Mouse (Mus musculus) kidney, postnatal 14 days (tissue): ENCODE results near the gene Eda.

Source experiments
- DNase-seq: peaks from one replicate; pipeline ENCODE4 v3.0.0; 2022; ENCODE audit warnings: mixed read lengths

Eda gene

DNA sequence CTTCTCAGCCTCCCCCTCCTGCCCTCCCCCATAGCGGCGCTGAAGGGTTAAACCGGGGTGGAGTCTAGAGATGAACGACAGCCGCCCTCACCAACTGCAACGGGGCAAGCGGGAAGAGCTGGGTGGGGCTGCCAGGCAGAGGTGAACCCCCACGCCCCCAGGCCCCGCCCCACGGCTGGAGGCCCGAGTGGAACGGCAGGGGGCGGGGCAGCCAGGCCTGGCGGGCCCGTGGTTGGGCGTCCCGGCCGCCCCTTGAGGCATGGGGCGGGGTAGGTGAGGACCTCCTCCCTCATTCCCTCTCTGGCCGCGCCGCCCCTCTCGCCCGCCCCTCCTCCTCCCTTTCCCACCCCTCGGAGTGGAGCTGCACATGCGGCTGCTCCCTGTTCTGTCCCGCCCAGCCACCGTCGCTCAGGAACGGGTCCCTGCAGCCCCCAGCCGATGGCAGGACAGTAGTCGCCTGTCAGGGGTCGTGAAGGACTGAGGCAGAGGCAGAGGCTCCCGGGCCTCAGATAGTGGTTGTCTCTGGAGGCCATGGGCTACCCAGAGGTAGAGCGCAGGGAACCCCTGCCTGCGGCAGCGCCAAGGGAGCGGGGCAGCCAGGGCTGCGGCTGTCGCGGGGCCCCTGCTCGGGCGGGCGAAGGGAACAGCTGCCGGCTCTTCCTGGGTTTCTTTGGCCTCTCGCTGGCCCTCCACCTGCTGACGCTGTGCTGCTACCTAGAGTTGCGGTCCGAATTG, at the start of gene Eda:
TSS of gene Eda (plus strand) at position 357 of the 735 bp plus-strand sequence.
- DNase-seq: peak; percentile 93

DNA sequence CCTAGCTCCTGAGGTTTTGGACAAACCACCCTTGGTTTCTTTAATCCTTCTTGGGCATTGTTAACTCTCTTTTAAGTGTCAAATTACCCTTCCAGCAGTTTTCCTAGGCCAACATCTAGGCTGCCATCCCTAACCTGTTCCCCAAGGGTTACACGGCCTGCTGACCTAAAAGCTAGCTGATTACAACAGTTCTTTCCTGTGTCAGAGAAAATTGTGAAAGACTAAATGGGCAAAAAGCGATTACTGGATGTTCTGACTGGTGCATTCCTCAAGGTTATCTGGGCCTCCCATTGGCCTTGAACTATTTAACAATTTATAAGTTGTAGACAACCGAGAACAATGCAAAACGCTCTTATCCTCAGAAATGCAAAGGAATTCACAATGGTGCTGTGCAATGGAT, 14.4 kb upstream of the Eda start:
- DNase-seq: no peak

DNA sequence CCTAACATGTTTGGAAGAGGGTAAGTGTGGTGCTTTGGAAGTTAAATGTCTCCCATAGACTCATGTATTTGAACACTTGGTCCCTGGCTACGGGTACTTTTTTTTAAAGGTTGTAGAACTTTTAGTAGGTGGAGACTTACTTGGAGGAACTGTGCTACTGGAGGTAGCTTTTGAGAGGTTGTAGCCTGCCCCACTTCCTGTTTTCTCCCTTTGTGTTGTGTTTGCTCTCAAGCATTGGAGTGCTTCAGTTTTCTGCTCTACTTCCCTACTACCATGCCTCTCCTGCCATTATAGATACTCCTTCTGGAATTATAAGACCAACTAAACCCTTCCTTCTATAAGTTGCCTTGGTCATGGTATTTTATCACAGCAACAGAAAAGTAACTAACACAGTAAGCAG, 5.3 kb upstream of the Eda start:
- no peak for DNase-seq

DNA sequence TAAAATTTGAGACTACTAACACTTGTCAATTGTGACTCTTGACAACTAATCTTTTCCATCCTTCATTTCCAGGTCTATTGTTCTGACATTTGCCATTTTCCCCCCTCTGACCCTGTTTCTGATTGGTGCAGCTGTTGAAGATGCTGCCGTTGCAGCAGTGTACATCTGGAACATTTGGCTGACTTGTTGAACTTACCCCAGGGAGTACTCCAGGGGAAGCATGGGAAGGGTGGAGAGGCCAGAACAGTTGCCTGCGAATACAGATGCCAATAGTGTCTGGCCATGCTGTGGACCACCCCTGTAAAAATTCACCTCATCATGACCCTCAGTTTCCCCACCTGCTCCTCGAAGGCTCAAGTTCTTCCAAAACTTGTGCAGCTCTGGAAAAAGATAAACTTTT, 1.0 kb upstream of the Eda start:
- DNase-seq: no peak

DNA sequence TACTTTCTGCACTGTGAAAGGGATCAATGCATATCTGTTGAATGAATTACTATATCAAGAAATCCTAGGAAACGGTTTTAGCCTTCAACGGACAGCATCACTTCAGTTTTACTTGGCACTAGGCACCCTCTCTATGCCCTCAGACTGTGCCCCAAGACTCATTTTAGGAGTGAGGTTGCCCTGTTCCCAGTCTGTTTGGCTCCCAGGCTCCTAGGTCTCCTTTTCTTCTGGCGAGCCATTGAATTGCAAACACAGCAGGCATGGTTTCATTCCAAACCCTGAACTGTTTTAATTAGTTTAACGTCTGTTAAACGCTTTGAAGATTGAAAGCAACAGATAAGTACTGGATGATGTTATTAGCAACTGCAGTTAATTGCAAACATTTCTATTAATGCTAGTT, 603 bp upstream of the Eda start:
- DNase-seq: no peak

DNA sequence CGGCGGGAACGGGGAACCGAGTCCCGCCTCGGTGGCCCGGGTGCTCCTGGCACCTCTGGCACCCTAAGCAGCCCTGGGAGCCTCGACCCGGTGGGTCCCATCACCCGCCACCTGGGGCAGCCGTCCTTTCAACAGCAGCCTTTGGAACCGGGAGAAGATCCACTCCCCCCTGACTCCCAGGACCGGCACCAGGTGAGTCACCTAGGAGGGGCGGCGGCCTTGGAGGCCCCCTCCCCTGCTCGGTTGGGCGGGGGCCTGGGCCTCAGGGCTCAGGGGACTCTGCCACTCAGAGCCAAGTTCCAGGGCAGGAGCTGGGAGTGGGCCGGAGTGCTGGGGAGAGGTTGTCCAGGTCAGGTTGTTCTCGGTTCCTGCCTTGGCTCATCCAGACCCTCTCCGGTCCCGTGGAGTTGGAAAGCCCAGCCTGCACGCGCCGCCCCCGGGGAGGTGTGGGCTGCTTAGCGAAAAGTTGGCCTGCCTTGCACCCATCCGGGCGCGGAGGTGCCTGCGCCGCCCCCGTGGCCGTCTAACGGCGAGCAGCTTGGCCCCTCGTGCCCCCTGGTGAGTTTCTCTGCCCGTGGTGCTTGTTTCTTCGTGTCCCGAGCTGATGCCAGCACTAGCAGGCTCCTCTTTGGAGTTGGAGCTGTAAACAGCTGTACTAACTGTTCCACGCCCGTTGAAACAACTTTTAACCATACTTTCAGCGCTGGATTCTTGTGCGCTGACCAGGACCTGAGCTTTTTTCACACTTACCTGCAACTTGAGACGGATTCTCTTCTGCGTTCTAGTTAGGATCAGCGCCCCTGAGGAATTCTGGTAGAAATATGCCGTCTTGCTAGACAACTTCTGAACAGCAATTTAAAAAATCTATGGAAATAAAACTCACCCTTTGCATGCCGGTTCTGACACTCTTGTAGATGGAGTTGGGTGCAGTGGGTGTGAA, 849 bp downstream of the Eda start:
- DNase-seq: peak; percentile 35

DNA sequence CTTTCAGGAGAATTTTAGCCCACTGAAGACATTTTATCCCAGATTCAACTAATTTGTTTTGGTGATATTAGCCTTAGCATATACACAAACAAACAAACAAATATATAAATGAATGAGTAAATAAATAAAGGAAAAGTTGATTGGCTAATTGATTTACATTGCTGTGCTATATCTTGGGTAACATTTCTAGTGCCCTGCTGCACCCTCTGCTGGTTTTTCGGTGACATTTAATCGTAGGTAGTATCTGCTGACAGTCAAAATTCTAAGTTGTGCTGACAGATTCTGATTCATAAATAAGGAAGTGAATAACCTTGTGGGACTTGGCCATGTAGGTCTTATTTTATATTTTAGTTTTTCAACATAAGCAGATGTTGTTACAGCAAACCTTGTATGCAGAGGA, 2.9 kb downstream of the Eda start:
- no peak for DNase-seq

DNA sequence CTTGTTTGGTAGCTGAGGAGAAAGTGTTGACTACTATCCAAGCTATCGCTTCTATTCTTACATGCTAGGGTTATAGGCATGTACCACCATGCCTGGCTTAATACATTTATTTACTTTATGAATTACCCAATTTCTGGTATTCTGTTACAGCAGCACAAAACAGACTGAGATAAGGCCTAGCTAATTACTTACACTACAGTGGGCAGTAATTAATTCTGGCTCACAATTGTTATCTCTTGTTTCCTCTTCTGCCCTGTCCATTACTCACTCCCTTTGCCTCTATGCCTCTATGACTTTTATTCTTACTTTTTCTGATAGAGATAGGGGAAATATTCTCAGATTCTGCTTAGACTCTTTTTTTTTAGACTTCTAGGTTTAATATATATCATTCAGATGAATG, 18.0 kb downstream of the Eda start:
- DNase-seq: no peak

DNA sequence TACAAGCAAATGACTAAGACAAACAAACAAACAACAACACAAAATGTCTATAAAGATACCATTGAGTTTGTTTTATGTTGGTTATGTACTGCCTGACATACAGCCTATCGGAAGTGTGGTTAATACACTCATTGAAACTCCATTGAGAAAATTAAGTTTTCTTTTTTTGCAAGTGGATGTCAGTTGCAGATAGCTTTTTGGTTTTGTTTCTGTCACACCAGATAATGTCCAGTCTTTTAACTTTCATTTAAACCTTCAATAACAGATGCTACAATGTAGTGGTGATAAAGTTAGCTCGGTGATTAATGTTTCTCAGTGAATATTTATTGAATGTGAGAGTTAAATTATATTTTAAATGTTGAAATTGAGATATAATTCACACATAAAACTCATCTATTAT, 23.9 kb downstream of the Eda start:
- DNase-seq: no peak

DNA sequence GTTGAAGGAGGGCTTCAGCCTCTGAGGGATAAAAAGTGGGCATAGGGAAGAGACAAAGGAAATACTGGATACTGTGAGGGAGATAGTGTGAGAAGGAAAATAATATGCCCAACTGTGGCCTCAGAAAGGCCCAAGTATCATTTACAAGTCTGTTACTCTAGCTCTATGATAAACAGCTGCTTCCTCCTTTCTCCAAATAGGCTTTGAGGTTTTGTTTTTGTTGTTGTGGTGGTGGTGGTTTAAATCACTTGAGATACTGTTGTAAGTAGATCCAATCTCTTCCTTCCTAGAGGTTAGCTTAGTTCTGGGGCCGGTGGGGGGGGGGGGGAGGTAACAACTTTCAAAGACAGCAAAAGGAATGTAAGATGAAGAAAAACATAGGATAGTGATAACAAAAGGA, 143.0 kb downstream of the Eda start:
- DNase-seq: no peak

DNA sequence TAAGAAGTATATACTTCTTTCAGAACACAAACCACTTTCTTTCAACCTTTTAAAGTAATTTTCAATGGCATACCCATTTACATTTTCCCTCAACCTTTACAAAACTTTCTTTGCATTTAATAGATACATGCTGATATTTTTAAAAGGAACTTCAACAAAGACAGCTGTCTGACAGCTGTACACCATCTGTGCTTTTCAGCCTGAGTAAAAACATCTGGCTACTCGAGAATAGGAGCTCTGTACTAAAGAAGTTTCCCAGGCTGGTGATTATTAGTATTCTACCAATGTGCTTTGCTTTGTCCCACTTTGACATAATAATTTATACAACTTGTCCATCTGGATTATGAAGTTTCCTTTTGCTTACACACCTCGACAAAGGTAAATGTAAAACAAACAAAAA, 219.9 kb downstream of the Eda start:
- DNase-seq: peak; percentile 11

DNA sequence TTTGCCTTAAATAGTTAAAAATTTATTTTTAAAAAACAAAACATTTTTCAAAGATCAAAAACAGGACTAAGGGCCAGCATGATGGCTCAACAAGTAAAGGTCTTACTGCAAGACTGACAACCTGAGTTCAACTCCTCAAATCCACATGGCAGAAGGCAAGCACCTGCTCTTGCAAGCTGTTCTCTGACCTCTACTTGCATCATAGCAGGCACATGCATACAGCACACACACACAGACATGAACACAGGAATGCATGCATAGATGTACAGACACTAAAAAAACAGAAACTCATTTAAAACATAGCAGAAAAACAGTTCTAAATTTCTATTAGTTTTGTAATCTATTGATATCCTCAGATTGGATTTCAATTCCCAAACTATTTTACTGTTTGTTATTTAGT, 338.2 kb downstream of the Eda start:
- no peak for DNase-seq

DNA sequence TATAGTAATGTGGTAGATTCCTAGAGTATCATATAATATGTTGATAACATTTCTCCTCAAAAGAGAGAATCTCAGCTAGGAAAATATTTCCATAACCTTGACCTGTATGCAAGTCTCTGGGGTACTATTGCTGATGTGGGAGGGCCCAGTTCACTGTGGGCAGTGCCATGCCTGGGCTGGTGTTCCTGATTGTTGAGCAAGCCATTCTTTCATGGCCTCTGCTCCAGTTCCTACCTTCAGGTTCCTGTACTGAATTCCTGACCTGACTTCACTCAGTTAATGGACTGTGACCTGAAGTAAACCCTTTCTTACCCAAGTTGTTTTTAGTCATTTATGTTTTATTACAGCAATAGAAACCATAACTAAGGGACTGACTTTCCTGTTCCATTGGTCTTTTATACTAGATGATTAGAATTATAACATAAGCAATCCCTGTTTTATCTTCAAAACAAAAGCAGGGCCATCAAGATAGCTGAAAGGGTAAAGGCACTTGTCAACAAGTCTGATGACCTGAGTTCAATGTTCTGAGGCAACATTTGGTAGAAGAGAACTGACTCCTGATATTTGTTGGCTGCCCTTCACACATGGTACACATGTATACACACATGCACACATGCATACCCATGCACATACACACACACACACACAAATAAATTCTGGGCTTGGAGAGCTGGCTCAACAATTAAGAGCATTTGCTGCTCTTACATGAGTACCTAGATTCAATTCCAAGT, 338.9 kb downstream of the Eda start:
- no peak for DNase-seq

DNA sequence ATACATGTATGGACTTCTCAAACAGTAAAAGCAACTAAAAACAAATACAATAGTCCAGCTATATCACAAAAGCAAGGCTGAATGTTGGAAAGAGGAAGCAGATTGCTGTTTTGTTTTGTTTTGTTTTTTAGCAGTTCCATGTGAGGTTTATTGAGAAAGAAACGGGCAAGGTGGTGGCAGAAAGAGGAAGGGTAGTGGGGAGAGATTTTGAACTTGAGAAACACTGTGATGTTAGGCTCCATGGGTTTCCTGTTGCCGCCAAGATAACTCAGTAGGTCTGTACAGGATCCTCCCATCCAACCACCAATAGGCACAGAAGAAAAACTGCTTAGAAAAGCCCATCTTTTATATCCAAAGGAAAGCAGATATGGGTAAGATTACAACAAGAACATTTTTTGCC, 365.3 kb downstream of the Eda start:
- DNase-seq: no peak

DNA sequence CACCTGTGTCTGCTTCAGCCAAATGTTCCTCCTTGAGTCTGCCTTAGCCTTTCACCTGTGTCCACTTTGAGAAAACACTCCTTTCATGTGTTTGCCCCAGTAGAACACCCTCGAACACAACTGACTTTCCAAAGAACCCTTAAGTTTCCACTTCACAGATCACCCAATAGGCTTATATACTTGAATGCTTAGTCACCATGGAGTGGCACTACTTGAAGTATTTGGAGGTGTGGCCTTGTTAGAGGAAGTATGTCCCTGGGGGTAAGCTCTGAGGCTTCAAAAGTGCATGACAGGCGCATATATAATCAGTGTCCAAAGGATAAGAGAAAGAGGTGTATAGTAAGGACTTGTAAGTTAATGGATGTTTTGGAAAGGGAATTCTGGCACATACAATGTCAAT, 369.0 kb downstream of the Eda start:
- DNase-seq: no peak

DNA sequence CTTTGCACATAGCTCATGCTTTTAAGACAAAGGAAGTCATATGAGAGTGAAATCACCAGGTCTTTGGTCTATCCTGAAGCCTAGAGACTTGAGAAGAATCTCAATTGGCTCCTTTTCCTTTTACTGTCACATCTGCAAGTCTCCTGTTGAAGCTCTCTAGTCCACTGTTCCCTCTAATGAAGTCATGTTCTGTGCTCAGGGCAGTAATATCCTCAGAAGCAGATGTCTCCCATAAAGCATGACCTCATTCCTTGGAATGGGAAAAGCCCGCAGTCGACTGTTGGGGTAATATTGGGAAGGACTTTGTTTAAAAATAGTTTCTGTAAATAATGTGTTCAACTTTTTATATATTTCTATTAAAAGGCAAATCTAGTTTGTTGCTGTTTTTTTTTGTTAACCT, 381.6 kb downstream of the Eda start:
- no peak for DNase-seq

DNA sequence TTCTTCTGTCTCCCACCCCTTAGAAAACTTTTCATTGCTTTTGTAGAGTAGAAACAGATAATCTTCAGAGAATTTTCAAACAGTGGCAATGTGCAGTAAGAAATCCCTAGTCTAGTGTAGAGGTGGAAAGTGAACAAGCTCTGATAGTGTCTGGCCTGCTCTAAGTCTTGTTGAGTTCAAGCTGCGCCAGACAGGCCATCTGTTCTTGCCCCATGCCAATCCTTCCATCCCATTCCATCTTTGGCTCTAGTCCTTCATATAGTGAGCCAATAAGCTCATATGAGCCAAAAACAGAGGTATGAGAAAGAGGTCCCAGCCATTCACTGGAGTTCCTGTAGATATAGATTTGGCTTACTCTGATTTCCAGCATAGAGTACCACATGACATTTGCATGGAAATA, 414.5 kb downstream of the Eda start:
- no peak for DNase-seq

DNA sequence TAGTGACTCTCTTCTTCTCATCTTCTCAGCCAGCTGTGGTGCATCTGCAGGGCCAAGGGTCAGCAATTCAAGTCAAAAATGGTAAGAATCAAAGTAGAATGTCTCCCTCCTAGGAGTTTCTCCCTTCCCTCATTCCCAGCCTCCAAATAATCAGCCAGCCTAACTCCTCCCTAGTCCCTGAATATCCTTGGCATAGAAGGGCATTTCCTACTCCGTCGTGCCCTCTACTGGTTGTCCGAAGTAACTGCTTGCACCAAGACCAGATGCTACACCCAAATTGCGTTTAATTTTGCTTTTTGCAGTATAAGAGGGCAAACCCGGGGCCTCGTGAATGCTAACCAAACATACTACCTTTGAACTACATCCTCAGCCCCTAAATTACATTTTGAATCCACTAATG, 416.9 kb downstream of the Eda start:
- DNase-seq: peak; percentile 12

DNA sequence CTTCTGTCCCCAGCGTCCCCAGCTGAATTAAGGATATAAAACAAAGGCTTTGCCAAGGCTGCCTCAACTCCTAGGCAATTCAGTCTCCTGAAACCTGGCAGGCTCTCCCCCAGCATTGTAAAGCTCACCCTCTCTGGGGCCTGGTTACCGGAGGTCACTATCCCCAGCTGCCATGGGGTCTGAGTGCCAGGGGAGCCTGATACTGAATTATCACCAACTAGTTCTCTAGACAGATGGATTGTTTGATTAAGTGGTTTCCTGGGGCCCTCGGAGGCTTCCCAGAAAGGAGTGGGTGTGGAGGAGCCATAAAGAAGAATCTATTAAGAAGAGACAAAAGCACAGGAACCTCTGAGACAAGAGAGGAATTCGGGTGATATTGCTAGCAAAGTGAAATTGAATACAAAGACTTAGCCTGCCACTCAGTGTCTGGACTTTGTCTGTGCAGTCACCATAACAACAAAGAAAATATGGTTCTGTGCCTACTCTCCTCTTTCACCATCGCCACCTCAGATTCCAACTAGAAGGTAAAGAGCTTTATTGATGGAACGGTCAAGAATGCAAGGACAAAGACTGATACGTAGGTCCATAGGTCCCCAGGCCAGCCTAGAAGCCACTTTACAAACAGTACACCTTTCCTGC, 418.9 kb downstream of the Eda start:
- no peak for DNase-seq

DNA sequence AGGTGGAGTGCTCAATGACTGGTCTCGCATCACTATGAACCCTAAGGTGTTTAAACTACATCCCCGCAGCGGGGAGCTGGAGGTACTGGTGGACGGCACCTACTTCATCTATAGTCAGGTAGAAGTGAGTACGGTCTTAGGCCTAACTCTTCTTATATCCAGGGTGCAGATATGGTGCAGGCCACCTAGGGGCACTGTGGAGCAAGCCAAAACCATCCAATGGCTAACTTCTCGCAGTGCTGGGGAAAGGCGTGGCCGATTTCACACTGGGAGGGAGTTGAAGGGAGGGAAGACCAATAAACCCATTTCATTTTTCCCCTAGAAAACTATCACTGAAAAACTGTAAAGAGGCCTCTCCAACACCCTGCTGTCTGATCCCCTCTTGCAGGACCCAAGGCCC, 419.6 kb downstream of the Eda start:
- peak; percentile 0 for DNase-seq

DNA sequence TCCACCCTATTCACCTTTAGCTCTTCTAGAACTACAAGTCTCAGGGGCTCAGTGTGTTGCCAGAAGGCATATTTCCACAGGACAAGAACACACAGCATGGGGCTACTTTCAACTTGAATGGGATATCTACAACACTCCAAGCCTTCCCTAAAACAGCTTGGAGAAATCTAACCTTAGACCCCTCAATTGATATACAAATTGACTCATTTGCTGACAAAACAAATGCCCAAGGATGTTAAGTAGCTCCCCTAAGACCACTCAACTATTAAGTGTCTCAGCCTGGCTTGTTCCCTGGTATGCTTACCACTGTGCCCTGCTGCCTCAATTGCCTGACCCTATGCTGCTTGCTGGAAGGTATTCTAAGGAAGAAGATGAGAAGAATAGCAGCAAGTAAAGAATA, 425.5 kb downstream of the Eda start:
- no peak for DNase-seq

DNA sequence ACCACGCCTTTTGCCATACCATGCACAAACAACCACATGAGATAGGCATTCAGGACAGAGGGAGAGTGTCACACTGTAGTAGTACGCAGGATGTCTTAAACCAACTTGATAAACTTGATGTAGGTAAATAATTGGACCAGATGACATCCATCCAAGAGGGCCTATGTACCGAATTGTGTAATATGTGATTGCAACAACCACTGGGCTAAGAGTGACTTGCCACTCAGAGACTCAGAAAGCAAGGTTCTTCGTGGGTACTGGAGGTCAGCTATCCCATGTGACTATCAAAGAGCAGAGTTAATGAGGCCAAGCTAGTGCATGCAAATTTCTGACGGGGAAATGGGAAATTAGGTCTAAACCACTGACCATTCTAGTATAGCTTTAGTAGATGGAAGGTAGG, 426.3 kb downstream of the Eda start:
- no peak for DNase-seq

DNA sequence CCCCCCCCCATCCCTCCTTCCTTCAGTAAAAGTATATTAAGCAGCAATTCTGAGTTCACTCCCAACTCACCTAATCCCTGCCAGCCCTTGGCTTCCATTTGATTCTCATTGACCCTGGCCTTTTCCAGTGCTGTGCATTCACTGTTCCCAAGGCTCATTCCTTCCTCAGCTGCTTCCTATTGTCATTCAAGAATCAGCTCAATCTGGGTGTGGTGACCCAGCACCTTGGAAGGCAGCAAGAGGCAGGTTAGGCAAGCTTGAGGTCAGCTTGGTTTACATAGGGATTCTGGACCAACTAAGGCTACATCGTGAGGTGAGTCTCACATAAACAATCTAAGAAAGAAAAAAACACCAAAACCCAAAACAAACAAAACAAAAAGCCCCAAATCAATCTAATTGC, 433.8 kb downstream of the Eda start:
- no peak for DNase-seq
